Mouse (Mus musculus) forebrain, embryonic 11.5 days (tissue): ENCODE data around the gene Spaar. TPM values are rescaled to one million over a fixed set of nuclear protein-coding genes. Genes with fewer than 3 reads are reported as not detected.
"Not testable (repeated sequence)": the region's sequence is repeated elsewhere in the genome, so short reads cannot be mapped to it uniquely, and the experiment has no call there.

Experiments
- ATAC-seq: fragments of 200-750 bp; cut with Nextera tagmentation; replicated peaks from 2 replicates; pipeline ENCODE4 v1.8.0; 2017; ENCODE audit warnings: moderate TSS enrichment; ENCODE audit not compliant: low FRiP score
- DNase-seq: peaks from one replicate; pipeline ENCODE4 v3.0.0-alpha.2; 2017; ENCODE audit warnings: low spot score
- H3K27ac ChIP-seq: fragments of 300-500 bp; sonication (generic); 2 replicates; pipeline ENCODE4 v1.5.1; 2014; ENCODE audit warnings: low read depth, low read length
- H3K27me3 ChIP-seq: fragments of 300-500 bp; sonication (generic); 2 replicates; pipeline ENCODE4 v1.6.1; 2014; ENCODE audit warnings: mild to moderate bottlenecking, low read length, mixed read lengths; ENCODE audit not compliant: control insufficient read depth, insufficient read depth
- H3K36me3 ChIP-seq: fragments of 300-500 bp; sonication (generic); 2 replicates; pipeline ENCODE4 v1.6.1; 2014; ENCODE audit warnings: mild to moderate bottlenecking, low read length, moderate library complexity, mixed read lengths; ENCODE audit not compliant: control insufficient read depth, insufficient read depth
- H3K4me1 ChIP-seq: fragments of 300-500 bp; sonication (generic); replicated peaks from 2 replicates; pipeline ENCODE4 v1.6.1; 2014; ENCODE audit warnings: low read length, mixed read lengths; ENCODE audit not compliant: control insufficient read depth, insufficient read depth
- H3K4me2 ChIP-seq: fragments of 300-500 bp; sonication (generic); 2 replicates; pipeline ENCODE4 v1.6.1; 2014; ENCODE audit warnings: low read depth, mild to moderate bottlenecking, low read length, moderate library complexity, mixed read lengths; ENCODE audit not compliant: severe bottlenecking
- H3K4me3 ChIP-seq: fragments of 300-500 bp; sonication (generic); 2 replicates; pipeline ENCODE4 v1.5.1; 2014; ENCODE audit warnings: low read depth, low read length
- H3K9ac ChIP-seq: fragments of 300-500 bp; sonication (generic); 2 replicates; pipeline ENCODE4 v1.6.1; 2014; ENCODE audit warnings: low read length
- H3K9me3 ChIP-seq: fragments of 300-500 bp; sonication (generic); 2 replicates; pipeline ENCODE4 v1.6.1; 2016; ENCODE audit warnings: low read length, mixed read lengths; ENCODE audit not compliant: control insufficient read depth
- WGBS: fragments of 180-500 bp; shearing (Covaris S2); extraction: QIAGEN DNeasy Blood & Tissue Kit; methylation state at CpG from one replicate; pipeline ENCODE4 v1.1.7; 2014; 5-methylcytosine and 5-hydroxymethylcytosine counted together
- polyA plus RNA-seq: library from polyadenylated mRNA; unstranded; fragments of >200 nt; fragmentation: Nextera tagmentation; extraction: Ambion mirVana; gene quantifications from 2 replicates; pipeline ENCODE4 v1.2.1, GENCODE M21; 2014

Spaar gene
- polyA plus RNA-seq, 1 experiment from 2014 or later, result not detected

GRCm38 (mm10) chr4:43795844-43796243, 66.0 kb downstream of the Spaar start:
- not testable (repeated sequence) for H3K9me3 ChIP-seq, H3K4me2 ChIP-seq, H3K36me3 ChIP-seq, H3K9ac ChIP-seq, ATAC-seq, H3K4me1 ChIP-seq, H3K4me3 ChIP-seq, H3K27me3 ChIP-seq, H3K27ac ChIP-seq, DNase-seq
- WGBS, result 82% methylated on average over 5 of the region's 5 CpGs

GRCm38 (mm10) chr4:43798936-43799335, 69.1 kb downstream of the Spaar start:
- 82% methylated on average over 7 of the region's 7 CpGs for WGBS
- Histone ChIP-seq H3K27ac (no peak overlapping the region), H3K4me3 (no peak overlapping the region), H3K27me3 (no peaks in the 10 kb centered on the region), H3K9me3 (no peaks in the 10 kb centered on the region; the same call in 1 of the 2 replicates), H3K4me1 (no peaks in the 10 kb centered on the region), H3K9ac (no peak overlapping the region), H3K36me3 (no peaks in the 10 kb centered on the region), H3K4me2 (no peak overlapping the region)
- DNase-seq (no peak), ATAC-seq (no peak)

Other genes with a start within 250 kb of the Spaar start
- gene Sit1, start 246.3 kb upstream of the Spaar start, polyA plus RNA-seq, result not detected in 2 replicates
- gene Ccdc107, start 237.1 kb upstream of the Spaar start, polyA plus RNA-seq, result 50.3 and 54.3 TPM in 2 replicates
- gene Arhgef39, start 230.3 kb upstream of the Spaar start, polyA plus RNA-seq, result 55.3 and 61.1 TPM in 2 replicates
- 0.52 and 0.87 TPM in 2 replicates for gene Car9, start 223.1 kb upstream of the Spaar start, polyA plus RNA-seq
- gene Tpm2, start 206.3 kb upstream of the Spaar start, polyA plus RNA-seq, result 46.7 and 52.7 TPM in 2 replicates
- 42.8 and 45.6 TPM in 2 replicates for gene Creb3, start 167.7 kb upstream of the Spaar start, polyA plus RNA-seq
- 45.9 and 46.7 TPM in 2 replicates for gene Tln1, start 167.3 kb upstream of the Spaar start, polyA plus RNA-seq
- 26.0 and 38.7 TPM in 2 replicates for gene Rgp1, start 151.3 kb upstream of the Spaar start, polyA plus RNA-seq
- 31.0 and 32.4 TPM in 2 replicates for gene Gba2, start 151.2 kb upstream of the Spaar start, polyA plus RNA-seq
- 1.9 and 2.8 TPM in 2 replicates for gene Msmp, start 145.5 kb upstream of the Spaar start, polyA plus RNA-seq
- 9.8 and 10.8 TPM in 2 replicates for gene Npr2, start 98.1 kb upstream of the Spaar start, polyA plus RNA-seq
- gene Spag8, start 76.4 kb upstream of the Spaar start, polyA plus RNA-seq, result 1.7 and 2.3 TPM in 2 replicates
- 64.1 and 66.8 TPM in 2 replicates for gene Hint2, start 73.6 kb upstream of the Spaar start, polyA plus RNA-seq
- 5.2 and 6.4 TPM in 2 replicates for gene Tmem8b, start 61.1 kb upstream of the Spaar start, polyA plus RNA-seq
- 2.5 and 2.7 TPM in 2 replicates for gene Fam221b, start 60.9 kb upstream of the Spaar start, polyA plus RNA-seq
- gene Olfr70, start 29.2 kb upstream of the Spaar start, polyA plus RNA-seq, result not detected in 2 replicates
- not detected in 2 replicates for gene Olfr71, start 19.8 kb upstream of the Spaar start, polyA plus RNA-seq
- not detected in 2 replicates for gene Hrct1, start 2.8 kb upstream of the Spaar start, polyA plus RNA-seq
- not detected in 2 replicates for gene Olfr159, start 41.0 kb downstream of the Spaar start, polyA plus RNA-seq
- not detected in 2 replicates for gene Olfr156, start 93.9 kb downstream of the Spaar start, polyA plus RNA-seq
- gene Olfr157, start 110.2 kb downstream of the Spaar start, polyA plus RNA-seq, result not detected in 2 replicates
- gene Olfr155, start 121.5 kb downstream of the Spaar start, polyA plus RNA-seq, result not detected in 2 replicates
- gene Reck, start 145.5 kb downstream of the Spaar start, polyA plus RNA-seq, result 11.3 and 11.8 TPM in 2 replicates
- gene Glipr2, start 227.4 kb downstream of the Spaar start, polyA plus RNA-seq, result 75.5 and 79.1 TPM in 2 replicates